Mouse (Mus musculus) right cerebral cortex, postnatal 14 days (tissue): ENCODE data around the gene Gdap2.

Experiments
- DNase-seq: peaks from one replicate; pipeline ENCODE4 v3.0.0; 2022

The Gdap2 gene

GRCm38 (mm10) chr3:100162315-100163105 lies at the start of gene Gdap2, which contains the start of gene Wdr3:
Gene Gdap2, plus strand, starts transcription at chr3:100162381.
Gene Wdr3, minus strand, starts transcription at chr3:100162407.
- peak; percentile 94 for DNase-seq

DNA sequence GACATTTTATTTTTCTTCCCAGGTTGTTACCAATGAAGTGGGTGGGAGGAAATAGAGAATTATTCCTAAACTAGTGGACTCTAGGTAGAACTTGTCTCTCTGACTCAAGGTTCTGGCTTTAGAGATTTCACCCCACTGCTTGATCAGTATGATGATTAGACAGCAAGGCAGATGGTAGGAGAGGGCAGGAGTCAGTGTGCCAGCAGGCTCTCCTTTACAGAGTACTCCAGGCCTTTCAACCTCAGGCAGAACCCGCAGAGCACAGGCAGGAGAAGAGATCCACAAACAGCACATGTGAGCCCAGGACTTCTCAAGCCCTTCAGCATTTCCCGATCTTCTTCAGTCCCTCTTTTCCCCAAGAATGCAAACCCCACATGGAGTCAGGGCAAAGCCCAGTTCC lies 43.5 kb upstream of the Gdap2 start:
- no peak for DNase-seq

GRCm38 (mm10) chr3:100121961-100122360 lies 40.2 kb upstream of the Gdap2 start:
- DNase-seq = no peak

- no peak for DNase-seq
Measured at GRCm38 (mm10) chr3:100122445-100122844, 39.7 kb upstream of the Gdap2 start.

GRCm38 (mm10) chr3:100160682-100161445 lies 1.3 kb upstream of the Gdap2 start:
- no peak for DNase-seq

GRCm38 (mm10) chr3:100161665-100162314 lies 391 bp upstream of the Gdap2 start:
- no peak for DNase-seq

DNA sequence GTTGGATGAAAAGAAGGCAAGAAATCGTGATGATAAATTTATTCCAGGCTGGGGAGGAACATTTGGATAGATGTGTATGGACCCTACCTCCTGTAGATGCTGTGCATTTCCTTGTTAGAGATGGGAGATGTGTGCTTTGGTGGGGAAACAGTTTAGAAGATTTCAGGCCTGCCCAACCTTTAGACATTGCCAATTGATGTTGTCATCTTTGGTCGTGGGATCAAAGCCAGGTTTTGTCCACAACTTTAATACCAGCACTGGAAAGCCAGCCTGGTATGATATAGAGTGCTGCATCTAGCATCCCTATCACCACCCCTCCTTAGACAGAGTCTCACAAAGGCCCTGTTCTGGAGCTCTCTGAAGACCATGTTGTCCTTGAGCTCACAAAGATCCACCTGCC lies 1.4 kb downstream of the Gdap2 start:
- DNase-seq = no peak

DNA sequence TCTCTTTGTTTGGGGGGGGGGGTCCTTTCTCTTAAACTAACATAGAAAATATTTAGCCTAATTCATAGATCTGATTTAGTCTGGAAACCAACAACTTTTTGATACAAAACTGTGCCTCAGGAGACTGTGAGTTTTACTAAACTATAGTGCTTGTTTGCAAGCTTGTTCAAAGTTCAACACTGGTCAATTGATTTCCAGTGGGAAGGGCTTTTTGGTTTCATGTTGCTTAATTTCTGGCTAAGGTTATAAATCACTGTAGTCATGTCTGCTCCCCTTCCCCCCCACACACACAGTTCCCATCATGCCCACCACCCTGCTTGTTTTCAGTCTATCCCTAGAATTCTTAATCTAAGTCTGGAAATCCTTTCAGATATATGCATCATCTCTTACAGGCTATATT lies 2.8 kb downstream of the Gdap2 start:
- DNase-seq = no peak

DNA sequence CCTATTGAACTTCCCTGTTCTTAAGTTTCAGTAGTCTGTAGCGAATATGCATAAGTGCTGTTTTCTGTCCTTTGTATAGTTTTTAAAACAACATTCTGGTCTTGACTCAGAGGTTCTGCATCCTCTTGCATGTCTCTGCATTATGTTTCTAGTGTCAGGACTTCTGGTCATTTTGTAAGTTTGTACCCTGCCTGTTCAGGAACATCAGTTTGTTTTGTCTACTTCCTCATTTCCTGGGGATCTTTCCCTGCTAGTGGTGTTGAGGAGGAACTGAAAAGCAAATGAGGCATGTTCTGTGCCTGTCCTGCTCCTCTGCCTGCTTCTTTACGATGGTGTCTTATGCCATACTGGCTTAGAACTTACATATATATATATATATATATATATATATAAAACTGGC lies 13.8 kb downstream of the Gdap2 start:
- no peak for DNase-seq

DNA sequence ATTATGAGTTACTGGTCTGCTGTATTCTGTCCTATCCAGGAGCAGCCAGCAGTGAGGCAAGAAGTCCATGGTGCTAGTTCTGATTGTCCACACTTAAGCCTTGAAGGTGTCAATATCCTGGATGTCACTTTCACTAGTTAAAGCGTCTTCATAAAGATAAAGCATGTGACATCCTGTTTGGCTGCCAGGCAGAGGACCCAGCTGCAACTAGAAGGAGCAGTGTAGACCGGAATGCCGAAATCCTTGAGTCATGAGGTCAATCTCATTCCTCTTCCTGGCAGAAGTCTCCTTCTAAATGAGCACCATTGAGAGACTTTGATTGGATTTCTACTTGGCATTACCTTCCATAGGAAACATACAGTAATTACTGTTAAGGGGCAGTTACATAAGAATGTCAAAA lies 18.3 kb downstream of the Gdap2 start:
- no peak for DNase-seq

DNA sequence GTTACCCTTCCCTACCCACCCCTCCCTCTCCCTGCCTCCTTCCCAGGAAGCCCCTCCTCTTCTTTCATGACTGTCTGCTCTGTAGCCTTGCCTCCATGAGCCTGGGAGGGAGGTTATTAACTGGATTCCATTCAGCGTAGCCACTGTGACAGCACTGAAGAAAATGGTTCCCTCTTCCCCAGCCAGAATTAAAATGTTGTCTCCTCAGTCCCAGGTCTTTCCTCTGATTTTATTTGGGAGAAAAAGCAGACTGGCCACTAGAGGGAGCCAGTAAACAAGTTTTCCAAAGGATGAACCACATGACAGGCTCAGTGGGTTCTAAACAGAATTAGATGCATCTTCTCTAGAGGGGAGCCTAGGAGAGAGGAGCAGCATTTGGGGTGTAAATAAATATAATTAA lies 27.3 kb downstream of the Gdap2 start:
- DNase-seq = peak; percentile 54

- DNase-seq = no peak
Measured at GRCm38 (mm10) chr3:100189861-100190260, 27.7 kb downstream of the Gdap2 start.

GRCm38 (mm10) chr3:100194210-100194609 lies 32.0 kb downstream of the Gdap2 start:
- DNase-seq = no peak

DNA sequence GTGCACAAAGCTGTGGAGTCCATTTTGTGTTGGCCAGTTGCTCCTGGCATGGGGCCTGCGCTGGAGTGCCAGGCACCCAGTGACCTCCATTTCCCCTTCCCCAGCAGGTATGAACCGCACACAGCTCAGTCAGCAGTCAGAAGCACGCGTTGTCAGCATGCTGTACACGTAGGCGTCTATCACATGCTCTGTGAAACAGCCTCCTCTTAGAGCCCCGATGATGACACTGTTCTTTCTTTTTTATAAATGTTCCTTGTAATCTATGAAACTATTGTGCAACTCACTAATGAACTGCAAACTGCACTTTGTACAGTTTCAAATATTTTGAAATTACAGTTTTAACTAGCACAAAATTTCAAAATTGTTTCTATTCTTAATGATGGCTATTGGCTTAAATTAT lies 39.4 kb downstream of the Gdap2 start:
- DNase-seq = no peak

DNA sequence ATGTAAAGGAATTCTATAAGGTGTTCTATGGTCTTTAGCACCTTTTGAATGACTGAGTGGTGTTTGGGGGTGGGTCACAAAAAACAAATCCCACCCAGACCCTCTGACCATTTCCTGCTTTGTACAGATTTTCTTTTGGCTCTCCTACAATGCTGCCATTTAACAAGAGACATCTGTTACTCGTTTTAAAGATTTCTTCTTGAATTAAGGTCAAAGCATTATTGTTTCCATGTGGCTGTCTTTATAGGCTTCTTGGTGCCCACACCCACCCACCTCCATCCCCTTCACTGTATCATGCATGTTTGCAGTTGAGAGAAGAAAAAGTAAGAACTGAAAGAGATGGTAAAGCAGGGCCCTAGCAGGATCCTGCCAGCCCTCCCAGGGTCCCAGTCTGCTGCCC lies 44.8 kb downstream of the Gdap2 start:
- no peak for DNase-seq

GRCm38 (mm10) chr3:100215469-100215868 lies 53.3 kb downstream of the Gdap2 start:
- DNase-seq = no peak

- no peak for DNase-seq
Measured at GRCm38 (mm10) chr3:100225326-100225959, 63.3 kb downstream of the Gdap2 start.

DNA sequence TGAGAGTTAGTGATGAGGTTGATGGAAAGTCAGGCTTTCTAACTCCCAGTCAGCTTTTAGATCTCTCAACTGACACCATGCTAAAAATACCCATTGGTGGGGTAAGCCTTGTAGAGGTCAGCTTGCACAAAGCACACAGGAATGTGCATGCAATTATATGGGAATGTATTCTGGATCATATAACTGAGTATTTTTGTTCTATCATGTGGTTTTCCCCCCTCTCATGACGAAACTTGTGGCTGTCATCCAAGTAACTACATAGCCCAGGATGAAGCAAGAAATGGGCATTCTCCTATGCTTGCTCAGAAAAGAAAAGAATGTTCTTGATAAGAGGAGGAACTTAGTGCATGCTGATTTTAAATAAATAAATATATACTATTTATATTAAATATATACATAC lies 65.3 kb downstream of the Gdap2 start:
- no peak for DNase-seq

- no peak for DNase-seq
Measured at GRCm38 (mm10) chr3:100228981-100229380, 66.8 kb downstream of the Gdap2 start.

DNA sequence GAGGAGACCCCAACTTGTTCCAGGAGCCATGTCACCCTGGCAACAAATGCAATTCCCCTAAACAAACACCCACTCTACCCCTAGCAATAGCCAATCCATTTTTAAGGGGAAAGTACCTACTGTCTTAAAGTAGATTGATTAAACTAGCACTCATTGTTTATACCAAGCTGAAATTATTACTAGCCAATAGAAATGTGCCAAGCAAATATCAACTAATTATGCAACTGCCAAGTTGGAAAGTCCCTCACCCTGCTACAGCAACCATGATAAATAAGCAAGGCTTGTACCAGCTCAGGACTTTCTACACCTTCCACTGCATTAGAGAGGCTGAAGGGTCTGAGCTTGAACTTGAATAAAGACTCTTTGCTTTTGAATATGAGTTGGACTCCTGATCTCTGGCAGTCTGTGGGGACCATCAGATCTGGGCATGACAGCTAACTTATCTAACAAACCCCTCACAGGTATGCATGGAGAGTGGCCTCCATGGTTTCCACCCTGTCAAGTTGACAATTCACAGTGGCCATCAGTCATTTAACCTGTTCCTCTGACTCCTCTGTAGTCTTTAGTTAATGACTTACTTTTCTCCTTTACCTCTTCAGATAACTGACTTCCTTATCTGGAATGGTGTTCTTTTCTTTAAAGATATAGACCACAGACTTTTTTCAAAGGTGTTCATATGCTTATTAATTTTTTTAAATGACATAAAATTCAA lies 74.7 kb downstream of the Gdap2 start:
- DNase-seq = no peak

DNA sequence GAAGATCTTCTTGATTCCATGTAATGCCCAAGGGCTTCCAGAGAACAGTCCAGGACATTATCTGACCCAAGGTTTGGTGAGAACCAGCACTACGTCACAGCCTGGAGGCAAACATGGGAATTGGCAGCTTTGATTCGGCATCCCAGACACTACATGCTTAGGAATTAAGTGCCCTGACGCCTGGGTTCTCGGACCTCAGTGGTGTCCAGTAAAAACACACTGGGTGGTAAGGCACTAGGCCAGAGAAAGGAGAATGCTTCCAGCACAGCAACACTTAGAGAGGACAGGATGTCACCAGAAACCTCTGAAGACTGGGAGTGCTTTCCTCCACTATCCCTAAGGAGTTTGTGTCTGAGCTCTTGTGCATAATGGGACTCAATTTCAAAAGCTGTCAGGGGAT lies 80.0 kb downstream of the Gdap2 start:
- DNase-seq = no peak

- no peak for DNase-seq
Measured at GRCm38 (mm10) chr3:100246286-100246825, 84.2 kb downstream of the Gdap2 start.
